Mouse (Mus musculus): ENCODE results near the gene Hic1.

Hic1 gene

GRCm38 (mm10) chr11:75167643-75168589, 1.4 kb downstream of the Hic1 start:
- 29% methylated on average over 61 of the region's 63 CpGs for WGBS

- WGBS, result 42% methylated on average over 68 of the region's 68 CpGs
Measured at GRCm38 (mm10) chr11:75166861-75167642, 2.3 kb downstream of the Hic1 start.

- WGBS, result 33% methylated on average over 55 of the region's 55 CpGs
Measured at GRCm38 (mm10) chr11:75166193-75166842, 3.0 kb downstream of the Hic1 start.

GRCm38 (mm10) chr11:75165441-75166192, 3.7 kb downstream of the Hic1 start:
- 14% methylated on average over 54 of the region's 54 CpGs for WGBS

GRCm38 (mm10) chr11:75164750-75165149, 4.6 kb downstream of the Hic1 start:
- WGBS, result 47% methylated on average over 15 of the region's 15 CpGs

- WGBS, result 72% methylated on average over 2 of the region's 2 CpGs
Measured at GRCm38 (mm10) chr11:75164051-75164450, 5.3 kb downstream of the Hic1 start.

- 67% methylated on average over 6 of the region's 6 CpGs for WGBS
Measured at GRCm38 (mm10) chr11:75163379-75163778, 5.9 kb downstream of the Hic1 start.

- 92% methylated on average over 12 of the region's 12 CpGs for WGBS
Measured at GRCm38 (mm10) chr11:75162591-75163080, 6.7 kb downstream of the Hic1 start.

GRCm38 (mm10) chr11:75161417-75162008, 7.8 kb downstream of the Hic1 start:
- WGBS, result 73% methylated on average over 4 of the region's 4 CpGs

GRCm38 (mm10) chr11:75160954-75161353, 8.4 kb downstream of the Hic1 start:
- 78% methylated on average over 7 of the region's 7 CpGs for WGBS

GRCm38 (mm10) chr11:75159564-75159963, 9.8 kb downstream of the Hic1 start:
- 67% methylated on average over 2 of the region's 2 CpGs for WGBS

- WGBS, result 87% methylated on average over 14 of the region's 14 CpGs
Measured at GRCm38 (mm10) chr11:75158432-75158831, 10.9 kb downstream of the Hic1 start.

- 71% methylated on average over 2 of the region's 2 CpGs for WGBS
Measured at GRCm38 (mm10) chr11:75157901-75158300, 11.4 kb downstream of the Hic1 start.

GRCm38 (mm10) chr11:75157037-75157436, 12.3 kb downstream of the Hic1 start:
- 49% methylated on average over 4 of the region's 4 CpGs for WGBS

- WGBS, result 77% methylated on average over 5 of the region's 5 CpGs
Measured at GRCm38 (mm10) chr11:75156416-75156815, 12.9 kb downstream of the Hic1 start.

- WGBS, result 64% methylated on average over 6 of the region's 6 CpGs
Measured at GRCm38 (mm10) chr11:75155985-75156384, 13.3 kb downstream of the Hic1 start.

- WGBS, result 68% methylated on average over 6 of the region's 6 CpGs
Measured at GRCm38 (mm10) chr11:75154053-75154585, 15.2 kb downstream of the Hic1 start.

- 70% methylated on average over 18 of the region's 18 CpGs for WGBS
Measured at GRCm38 (mm10) chr11:75152603-75153557, 16.4 kb downstream of the Hic1 start.

GRCm38 (mm10) chr11:75150346-75150745, 19.0 kb downstream of the Hic1 start:
- WGBS, result 78% methylated on average over 1 of the region's 1 CpGs

Data from cerebral cortex, adult 2 months (tissue).